Mouse (Mus musculus) liver, embryonic 14.5 days (tissue): ENCODE measurements around the gene Supt20. TPM values are rescaled to one million over a fixed set of nuclear protein-coding genes. Genes with fewer than 3 reads are reported as not detected.

Source experiments
- ATAC-seq: fragments of 200-750 bp; cut with Nextera tagmentation; 2 replicates; pipeline ENCODE4 v1.8.0; 2017; ENCODE audit warnings: moderate number of reproducible peaks, mild to moderate bottlenecking, moderate library complexity; ENCODE audit not compliant: insufficient read depth
- DNase-seq, 3 experiments: peaks; one replicate each; pipeline ENCODE4 v3.0.0-alpha.2; 2012 to 2013; ENCODE audit warnings: low read depth in 3 of 3, low spot score in 3 of 3
- H3K27ac ChIP-seq: fragments of 300-500 bp; sonication (generic); 2 replicates; pipeline ENCODE4 v1.5.1; 2014; ENCODE audit warnings: moderate library complexity, mild to moderate bottlenecking, control low read depth, inconsistent platforms
- H3K27me3 ChIP-seq: fragments of 300-500 bp; sonication (generic); 2 replicates; pipeline ENCODE4 v1.6.1; 2014; ENCODE audit warnings: mild to moderate bottlenecking, low read length, moderate library complexity; ENCODE audit not compliant: control insufficient read depth, insufficient read depth
- H3K36me3 ChIP-seq: fragments of 300-500 bp; sonication (generic); replicated peaks from 2 replicates; pipeline ENCODE4 v1.6.1; 2014; ENCODE audit warnings: low read depth; ENCODE audit not compliant: control insufficient read depth, insufficient read depth
- H3K4me1 ChIP-seq, 2 experiments: fragments of 200-500 bp in 1 of 2; fragments of 300-500 bp in 1 of 2; sonication (generic) in 1 of 2; replicated peaks; 2 replicates each; pipeline ENCODE4 v1.6.1; 2012 to 2014; ENCODE audit warnings: antibody characterized with exemption in 1 of 2, inconsistent platforms in 1 of 2, low read length in 1 of 2; ENCODE audit not compliant: control insufficient read depth in 2 of 2, insufficient read depth in 2 of 2
- H3K4me2 ChIP-seq: fragments of 300-500 bp; sonication (generic); 2 replicates; pipeline ENCODE4 v1.6.1; 2014; ENCODE audit warnings: low read depth, mild to moderate bottlenecking, control low read depth, moderate library complexity
- H3K4me3 ChIP-seq, 2 experiments: fragments of 200-500 bp in 1 of 2; fragments of 300-500 bp in 1 of 2; sonication (generic) in 1 of 2; 2 replicates each; pipeline ENCODE4 v1.5.1; 2012 to 2014; ENCODE audit warnings: low read depth in 2 of 2, low read length in 2 of 2, mild to moderate bottlenecking in 2 of 2, control low read depth in 1 of 2, inconsistent platforms in 1 of 2, moderate library complexity in 1 of 2; ENCODE audit not compliant: insufficient read depth in 1 of 2
- H3K9ac ChIP-seq: fragments of 300-500 bp; sonication (generic); replicated peaks from 2 replicates; pipeline ENCODE4 v1.6.1; 2014; ENCODE audit warnings: mild to moderate bottlenecking, control low read depth, moderate library complexity
- H3K9me3 ChIP-seq: fragments of 300-500 bp; sonication (generic); 2 replicates; pipeline ENCODE4 v1.6.1; 2016; ENCODE audit warnings: low read length, mixed read lengths; ENCODE audit not compliant: control insufficient read depth
- CTCF ChIP-seq: IDR thresholded peaks from 2 replicates; pipeline ENCODE4 v1.5.1; 2016; ENCODE audit warnings: antibody characterized with exemption, low read depth, control low read depth
- EP300 ChIP-seq: IDR thresholded peaks from 2 replicates; pipeline ENCODE4 v1.6.1; 2016; ENCODE audit warnings: antibody characterized with exemption, low read depth
- WGBS: fragments of 180-500 bp; shearing (Covaris S2); extraction: QIAGEN DNeasy Blood & Tissue Kit; methylation state at CpG from one replicate; pipeline ENCODE4 v1.1.7; 2014; ENCODE audit not compliant: insufficient replicate concordance; 5-methylcytosine and 5-hydroxymethylcytosine counted together
- polyA plus RNA-seq, 2 experiments: library from polyadenylated mRNA; depleted of rRNA in 1 of 2; stranded (reverse) in 1 of 2; unstranded in 1 of 2; fragments of >200 nt; fragmentation: Nextera tagmentation in 1 of 2; extraction: Ambion mirVana in 1 of 2; gene quantifications; 2 replicates each; pipeline versions ENCODE4 v1.2.1 to v1.2.3; 2012 to 2014

The Supt20 gene
- polyA plus RNA-seq, 2 experiments: 23.5 to 24.6 TPM

- Histone ChIP-seq H3K9ac (no peak overlapping the region), H3K27me3 (no peaks in the 10 kb centered on the region), H3K4me3 (no peak overlapping the region), H3K4me1 (peaks cover 0 to 10% of the 10 kb centered on the region in 2 experiments; a peak in 3 of 4 replicates), H3K36me3 (peaks cover 52% of the 10 kb centered on the region), H3K27ac (no peak overlapping the region), H3K9me3 (no peaks in the 10 kb centered on the region), H3K4me2 (no peak overlapping the region)
- ATAC-seq: no peak
- TF ChIP-seq CTCF: no peak
- TF ChIP-seq EP300: no peak
- no peak for DNase-seq
- WGBS: 86% methylated on average over 6 of the region's 6 CpGs
Observed at GRCm38 (mm10) chr3:54728100-54728499, 35.5 kb downstream of the Supt20 start.

- no peak for TF ChIP-seq EP300
- no peak for TF ChIP-seq CTCF
- Histone ChIP-seq H3K4me1 (peaks cover 4 to 12% of the 10 kb centered on the region in 2 experiments; a peak in 3 of 4 replicates), H3K27ac (no peak overlapping the region), H3K4me3 (no peak overlapping the region), H3K9ac (no peak overlapping the region), H3K9me3 (no peaks in the 10 kb centered on the region), H3K4me2 (no peak overlapping the region), H3K27me3 (no peaks in the 10 kb centered on the region), H3K36me3 (peaks cover 49% of the 10 kb centered on the region)
- WGBS: 89% methylated on average over 8 of the region's 8 CpGs
- ATAC-seq: no peak
- DNase-seq: no peak
Observed at GRCm38 (mm10) chr3:54731626-54732150, 39.1 kb downstream of the Supt20 start.

GRCm38 (mm10) chr3:54732371-54732770 lies 39.8 kb downstream of the Supt20 start:
- Histone ChIP-seq H3K4me2 (no peak overlapping the region), H3K4me1 (peaks cover 4 to 12% of the 10 kb centered on the region in 2 experiments; a peak in 3 of 4 replicates), H3K4me3 (no peak overlapping the region), H3K27me3 (no peaks in the 10 kb centered on the region), H3K9me3 (no peaks in the 10 kb centered on the region), H3K27ac (no peak overlapping the region), H3K36me3 (peaks cover 48% of the 10 kb centered on the region), H3K9ac (no peak overlapping the region)
- 62% methylated on average over 4 of the region's 4 CpGs for WGBS
- TF ChIP-seq CTCF (no peak), EP300 (no peak)
- ATAC-seq (no peak), DNase-seq (no peak)

GRCm38 (mm10) chr3:54734411-54735246 lies 42.0 kb downstream of the Supt20 start:
- H3K4me3 ChIP-seq: peak overlapping the region; percentile 76 to 82
- peaks cover 4 to 12% of the 10 kb centered on the region in 2 experiments; a peak in 3 of 4 replicates for H3K4me1 ChIP-seq
- H3K9ac ChIP-seq: peak overlapping the region; percentile 89
- H3K4me2 ChIP-seq: peak overlapping the region; percentile 86
- H3K36me3 ChIP-seq: peaks cover 26% of the 10 kb centered on the region
- H3K27ac ChIP-seq: peak overlapping the region; percentile 92
- WGBS: under 1% methylated on average over 83 of the region's 84 CpGs
- no peak for TF ChIP-seq EP300
- TF ChIP-seq CTCF: no peak
- ATAC-seq (peak; percentile 93), DNase-seq (peak; percentile 70)
- H3K9me3 ChIP-seq: no peaks in the 10 kb centered on the region
- H3K27me3 ChIP-seq: no peaks in the 10 kb centered on the region
